Mouse (Mus musculus): Measurements from ENCODE around the gene Col18a1. TPM values are rescaled to one million over a fixed set of nuclear protein-coding genes. Genes with fewer than 3 reads are reported as not detected.

Col18a1 gene
- polyA plus RNA-seq, 1 experiment from 2014 or later: 178 TPM

DNA sequence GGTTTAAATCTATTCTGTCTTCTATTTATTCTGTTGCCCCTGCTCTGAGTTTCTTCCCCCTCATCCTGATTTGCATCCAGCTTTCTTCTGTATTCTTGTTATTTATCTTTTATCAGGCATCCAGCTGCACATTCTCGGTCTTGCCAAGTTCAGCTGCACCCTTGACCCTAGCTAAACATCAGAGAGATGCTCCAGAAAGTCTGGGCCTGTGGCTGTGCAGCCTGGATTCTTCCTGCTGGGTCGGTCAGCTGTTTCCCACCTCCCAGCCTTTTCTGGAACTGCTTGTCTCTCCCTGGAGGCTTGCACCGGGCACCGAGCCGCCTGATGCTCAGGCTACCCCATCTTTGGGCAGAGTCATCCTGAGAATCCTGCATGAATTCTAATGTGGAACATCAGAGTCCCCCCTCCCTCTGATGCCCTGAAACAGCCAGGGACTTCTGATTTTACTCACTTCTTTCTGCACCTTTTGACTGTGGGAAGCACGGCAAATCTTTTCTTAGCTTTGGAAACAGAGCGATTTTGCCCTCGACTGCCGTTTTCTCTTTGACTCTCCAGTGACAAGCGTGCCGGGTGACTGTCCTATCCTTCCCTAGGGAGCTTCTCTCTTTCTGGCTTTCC lies 103.8 kb downstream of the Col18a1 start:
- DNase-seq (ENCODE audit: low spot score): peak; percentile 53
- Histone ChIP-seq H3K9ac (ENCODE audit: low read depth, low read length) (no peak overlapping the region), H3K4me2 (ENCODE audit: low read length) (no peak overlapping the region), H3K4me3 (replicated peaks; ENCODE audit: low read depth, low read length) (no peak overlapping the region), H3K9me3 (replicated peaks; ENCODE audit: low read length) (no peaks in the 10 kb centered on the region), H3K4me1 (replicated peaks; ENCODE audit: insufficient read depth, low read length) (no peaks in the 10 kb centered on the region), H3K27ac (no peak overlapping the region), H3K36me3 (ENCODE audit: insufficient read depth, low read length) (peaks cover 47% of the 10 kb centered on the region), H3K27me3 (ENCODE audit: insufficient read depth, low read length) (no peaks in the 10 kb centered on the region)
- TF ChIP-seq CTCF (IDR thresholded peaks at IDR 0.05; ENCODE audit: low read depth): no peak
- ATAC-seq (replicated peaks; ENCODE audit: low FRiP score, low read depth): no peak
- WGBS: 64% methylated on average over 11 of the region's 11 CpGs

- no peaks in the 10 kb centered on the region for H3K27me3 ChIP-seq (ENCODE audit: insufficient read depth, low read length)
- H3K9me3 ChIP-seq (replicated peaks; ENCODE audit: low read length): no peaks in the 10 kb centered on the region
- H3K4me3 ChIP-seq (replicated peaks; ENCODE audit: low read depth, low read length): no peak overlapping the region
- TF ChIP-seq CTCF (IDR thresholded peaks at IDR 0.05; ENCODE audit: low read depth): 0 out of 2 replicates have a peak, but pooled peaks have one; percentile 21
- 0 out of 2 replicates have a peak, but pooled peaks cover 37% of the 10 kb centered on the region for H3K36me3 ChIP-seq (ENCODE audit: insufficient read depth, low read length)
- no peak overlapping the region for H3K9ac ChIP-seq (ENCODE audit: low read depth, low read length)
- DNase-seq (ENCODE audit: low spot score): peak; percentile 32
- 60% methylated on average over 3 of the region's 3 CpGs for WGBS
- H3K4me1 ChIP-seq (replicated peaks; ENCODE audit: insufficient read depth, low read length): no peaks in the 10 kb centered on the region
- no peak overlapping the region for H3K27ac ChIP-seq
- ATAC-seq (replicated peaks; ENCODE audit: low FRiP score, low read depth): no peak
- H3K4me2 ChIP-seq (ENCODE audit: low read length): no peak overlapping the region
Observed at GRCm38 (mm10) chr10:77061426-77061825, 104.9 kb downstream of the Col18a1 start.

DNA sequence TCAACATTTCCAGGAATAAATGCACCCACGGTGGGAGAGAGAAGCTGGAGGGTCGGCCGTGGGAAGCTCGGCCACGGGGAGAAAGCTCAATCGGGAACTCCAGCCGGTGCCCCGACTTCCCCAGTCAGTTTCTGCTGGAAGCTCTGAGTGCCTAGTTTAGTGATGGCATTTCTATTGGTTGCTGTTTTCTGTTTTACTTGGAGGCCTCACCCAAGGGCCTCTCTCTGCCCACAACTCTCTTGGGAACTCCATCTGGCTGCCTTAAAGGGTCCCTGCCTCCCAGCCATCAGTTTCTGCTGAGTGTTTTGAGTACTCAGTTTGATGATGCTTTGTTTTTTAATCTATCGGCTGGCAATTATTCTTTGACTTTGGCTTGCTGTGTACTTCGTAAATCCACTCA lies 109.6 kb downstream of the Col18a1 start:
- DNase-seq (ENCODE audit: low spot score): no peak
- Histone ChIP-seq H3K4me1 (replicated peaks; ENCODE audit: insufficient read depth, low read length) (no peaks in the 10 kb centered on the region), H3K4me3 (replicated peaks; ENCODE audit: low read depth, low read length) (no peak overlapping the region), H3K27ac (0 out of 2 replicates have a peak overlapping the region, but pooled peaks have one; percentile 15), H3K9me3 (replicated peaks; ENCODE audit: low read length) (no peaks in the 10 kb centered on the region), H3K9ac (ENCODE audit: low read depth, low read length) (no peak overlapping the region), H3K27me3 (ENCODE audit: insufficient read depth, low read length) (no peaks in the 10 kb centered on the region), H3K4me2 (ENCODE audit: low read length) (no peak overlapping the region), H3K36me3 (ENCODE audit: insufficient read depth, low read length) (peaks cover 42% of the 10 kb centered on the region)
- ATAC-seq (replicated peaks; ENCODE audit: low FRiP score, low read depth): no peak
- 73% methylated on average over 10 of the region's 10 CpGs for WGBS
- TF ChIP-seq CTCF (IDR thresholded peaks at IDR 0.05; ENCODE audit: low read depth): peak; percentile 21; the same call in 1 of the 2 replicates

GRCm38 (mm10) chr10:77048606-77049005 lies 117.7 kb downstream of the Col18a1 start:
- no peak overlapping the region for H3K27ac ChIP-seq
- no peaks in the 10 kb centered on the region for H3K4me1 ChIP-seq (replicated peaks; ENCODE audit: insufficient read depth, low read length)
- TF ChIP-seq CTCF (IDR thresholded peaks at IDR 0.05; ENCODE audit: low read depth): no peak
- H3K9ac ChIP-seq (ENCODE audit: low read depth, low read length): no peak overlapping the region
- H3K27me3 ChIP-seq (ENCODE audit: insufficient read depth, low read length): no peaks in the 10 kb centered on the region
- H3K9me3 ChIP-seq (replicated peaks; ENCODE audit: low read length): no peaks in the 10 kb centered on the region
- H3K4me3 ChIP-seq (replicated peaks; ENCODE audit: low read depth, low read length): no peak overlapping the region
- peaks cover 38% of the 10 kb centered on the region for H3K36me3 ChIP-seq (ENCODE audit: insufficient read depth, low read length)
- ATAC-seq (replicated peaks; ENCODE audit: low FRiP score, low read depth) (0 out of 2 replicates have a peak, but pooled peaks have one; percentile 3), DNase-seq (ENCODE audit: low spot score) (no peak)
- 96% methylated on average over 3 of the region's 3 CpGs for WGBS
- H3K4me2 ChIP-seq (ENCODE audit: low read length): no peak overlapping the region

DNA sequence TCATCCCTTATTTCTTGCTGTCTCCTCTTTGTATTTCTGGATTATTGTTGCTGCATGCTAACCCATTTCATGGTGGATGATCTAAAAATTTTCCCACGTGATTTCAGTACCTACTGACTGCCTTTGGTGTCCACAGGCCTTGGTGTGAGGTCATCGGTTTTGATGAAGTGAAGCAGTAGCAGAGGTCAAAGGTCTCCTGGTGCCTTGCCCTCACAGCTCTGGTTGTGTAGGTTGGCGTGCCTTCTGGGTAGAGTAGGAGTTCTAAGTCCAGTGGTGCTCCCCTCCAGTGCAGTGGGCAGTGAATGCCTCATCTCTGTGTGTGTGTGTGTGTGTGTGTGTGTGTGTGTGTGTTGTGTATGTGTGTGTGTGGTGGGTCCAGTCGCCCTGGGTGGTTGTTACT lies 118.2 kb downstream of the Col18a1 start:
- H3K9ac ChIP-seq (ENCODE audit: low read depth, low read length): no peak overlapping the region
- DNase-seq (ENCODE audit: low spot score) (no peak), ATAC-seq (replicated peaks; ENCODE audit: low FRiP score, low read depth) (0 out of 2 replicates have a peak, but pooled peaks have one; percentile 8)
- no peak overlapping the region for H3K4me2 ChIP-seq (ENCODE audit: low read length)
- no peaks in the 10 kb centered on the region for H3K27me3 ChIP-seq (ENCODE audit: insufficient read depth, low read length)
- peaks cover 35% of the 10 kb centered on the region for H3K36me3 ChIP-seq (ENCODE audit: insufficient read depth, low read length)
- no peaks in the 10 kb centered on the region for H3K9me3 ChIP-seq (replicated peaks; ENCODE audit: low read length)
- no peak for TF ChIP-seq CTCF (IDR thresholded peaks at IDR 0.05; ENCODE audit: low read depth)
- no peaks in the 10 kb centered on the region for H3K4me1 ChIP-seq (replicated peaks; ENCODE audit: insufficient read depth, low read length)
- H3K4me3 ChIP-seq (replicated peaks; ENCODE audit: low read depth, low read length): no peak overlapping the region
- 76% methylated on average over 4 of the region's 4 CpGs for WGBS
- no peak overlapping the region for H3K27ac ChIP-seq

DNA sequence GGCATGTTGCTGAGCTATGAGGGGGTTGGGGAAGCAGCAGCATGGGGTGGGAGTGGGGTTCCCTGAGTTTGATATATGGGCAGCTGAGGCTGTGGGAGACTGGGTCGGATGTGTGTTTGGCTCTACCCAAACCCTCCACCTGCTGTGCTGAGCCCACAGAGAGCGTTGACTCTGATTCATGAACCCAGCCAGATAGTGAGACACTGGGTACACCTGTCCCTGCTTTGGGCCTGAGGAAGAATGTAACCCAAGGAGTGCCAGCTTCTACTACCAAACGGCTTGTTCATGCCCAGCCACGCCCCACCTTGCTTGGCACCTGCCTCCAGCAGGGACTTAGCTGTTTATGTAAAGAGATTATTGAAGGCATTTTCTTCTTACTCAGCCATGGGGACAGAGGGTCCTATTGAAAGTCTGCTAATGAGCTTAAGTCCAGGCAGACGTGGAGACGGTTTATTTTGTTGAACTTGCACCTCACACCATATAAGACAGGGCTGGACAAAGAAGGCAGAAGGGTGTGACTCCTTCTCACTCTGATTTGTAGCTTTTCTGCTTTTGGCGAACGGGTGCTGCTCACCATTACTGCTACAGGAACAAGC lies 127.7 kb downstream of the Col18a1 start:
- Histone ChIP-seq H3K27ac (no peak overlapping the region), H3K27me3 (ENCODE audit: insufficient read depth, low read length) (no peaks in the 10 kb centered on the region), H3K4me2 (ENCODE audit: low read length) (no peak overlapping the region), H3K9ac (ENCODE audit: low read depth, low read length) (no peak overlapping the region), H3K4me1 (replicated peaks; ENCODE audit: insufficient read depth, low read length) (peaks cover 17% of the 10 kb centered on the region; the same call in 1 of the 2 replicates), H3K9me3 (replicated peaks; ENCODE audit: low read length) (no peaks in the 10 kb centered on the region), H3K36me3 (ENCODE audit: insufficient read depth, low read length) (peaks cover 20% of the 10 kb centered on the region), H3K4me3 (replicated peaks; ENCODE audit: low read depth, low read length) (no peak overlapping the region)
- no peak for DNase-seq (ENCODE audit: low spot score)
- WGBS: 92% methylated on average over 8 of the region's 8 CpGs
- no peak for ATAC-seq (replicated peaks; ENCODE audit: low FRiP score, low read depth)
- TF ChIP-seq CTCF (IDR thresholded peaks at IDR 0.05; ENCODE audit: low read depth): no peak
